Mouse (Mus musculus): ENCODE data around the gene Ctrb1.

DNA sequence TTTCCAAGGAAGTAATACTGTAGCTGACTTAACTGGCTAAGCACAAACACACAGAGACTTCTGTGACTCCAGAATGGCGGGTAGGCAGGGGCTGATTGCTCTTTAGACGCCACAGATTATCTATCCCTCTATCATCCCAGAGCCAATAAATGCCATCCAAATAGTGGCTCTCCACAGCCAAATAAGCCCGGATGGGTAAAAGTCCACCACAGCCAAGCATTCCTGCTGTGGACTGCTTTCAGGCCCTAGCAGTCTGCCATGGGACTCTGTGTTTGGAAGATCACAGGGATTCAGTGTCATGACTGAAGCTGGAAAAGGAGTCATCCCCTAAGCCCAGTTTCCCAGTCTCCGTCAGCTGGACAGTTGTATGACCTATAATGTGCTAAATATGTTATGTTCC lies 36.7 kb upstream of the Ctrb1 start:
- TF ChIP-seq CTCF (IDR thresholded peaks at IDR 0.05; ENCODE audit: low read depth, low read length), result no peak
- TF ChIP-seq TAL1 (conservative IDR thresholded peaks at IDR 0.05; ENCODE audit: low read depth, low read length), result no peak
- TF ChIP-seq GATA1 (IDR thresholded peaks at IDR 0.05; ENCODE audit: borderline replicate concordance, low read length), result no peak

All from G1E (cell line).